Mouse (Mus musculus) stomach, embryonic 16.5 days (tissue): ENCODE data around the gene Pabpn1l. TPM values are rescaled to one million over a fixed set of nuclear protein-coding genes. Genes with fewer than 3 reads are reported as not detected.

ENCODE experiments used
- ATAC-seq: fragments of 200-750 bp; cut with Nextera tagmentation; 2 replicates; pipeline ENCODE4 v1.8.0; 2017; ENCODE audit warnings: moderate number of reproducible peaks, moderate TSS enrichment; ENCODE audit not compliant: insufficient read depth, low FRiP score
- H3K27ac ChIP-seq: fragments of 300-500 bp; sonication (generic); 2 replicates; pipeline ENCODE4 v1.5.1; 2014; ENCODE audit warnings: low read length
- H3K27me3 ChIP-seq: fragments of 300-500 bp; sonication (generic); 2 replicates; pipeline ENCODE4 v1.6.1; 2014; ENCODE audit warnings: low read length, control low read depth, mixed read lengths; ENCODE audit not compliant: control insufficient read depth, insufficient read depth
- H3K36me3 ChIP-seq: fragments of 300-500 bp; sonication (generic); 2 replicates; pipeline ENCODE4 v1.6.1; 2014; ENCODE audit warnings: low read length; ENCODE audit not compliant: control insufficient read depth, insufficient read depth
- H3K4me1 ChIP-seq: fragments of 300-500 bp; sonication (generic); 2 replicates; pipeline ENCODE4 v1.6.1; 2014; ENCODE audit warnings: low read length, control low read depth, mixed read lengths; ENCODE audit not compliant: control insufficient read depth, insufficient read depth
- H3K4me2 ChIP-seq: fragments of 300-500 bp; sonication (generic); 2 replicates; pipeline ENCODE4 v1.6.1; 2014; ENCODE audit warnings: low read depth, low read length, mixed read lengths
- H3K4me3 ChIP-seq: fragments of 300-500 bp; sonication (generic); replicated peaks from 2 replicates; pipeline ENCODE4 v1.5.1; 2014; ENCODE audit warnings: mild to moderate bottlenecking, low read length
- H3K9ac ChIP-seq: fragments of 300-500 bp; sonication (generic); 2 replicates; pipeline ENCODE4 v1.6.1; 2014; ENCODE audit warnings: low read length
- H3K9me3 ChIP-seq: fragments of 300-500 bp; sonication (generic); replicated peaks from 2 replicates; pipeline ENCODE4 v1.6.1; 2016; ENCODE audit warnings: low read length, control low read depth; ENCODE audit not compliant: control insufficient read depth
- WGBS: fragments of 180-500 bp; shearing (Covaris S2); extraction: QIAGEN DNeasy Blood & Tissue Kit; methylation state at CpG from one replicate; pipeline ENCODE4 v1.1.7; 2014; 5-methylcytosine and 5-hydroxymethylcytosine counted together
- polyA plus RNA-seq: library from polyadenylated mRNA; unstranded; fragments of >200 nt; fragmentation: Nextera tagmentation; extraction: Ambion mirVana; gene quantifications from 2 replicates; pipeline ENCODE4 v1.2.1, GENCODE M21; 2015

The Pabpn1l gene
- polyA plus RNA-seq, 1 experiment from 2014 or later: not detected

DNA sequence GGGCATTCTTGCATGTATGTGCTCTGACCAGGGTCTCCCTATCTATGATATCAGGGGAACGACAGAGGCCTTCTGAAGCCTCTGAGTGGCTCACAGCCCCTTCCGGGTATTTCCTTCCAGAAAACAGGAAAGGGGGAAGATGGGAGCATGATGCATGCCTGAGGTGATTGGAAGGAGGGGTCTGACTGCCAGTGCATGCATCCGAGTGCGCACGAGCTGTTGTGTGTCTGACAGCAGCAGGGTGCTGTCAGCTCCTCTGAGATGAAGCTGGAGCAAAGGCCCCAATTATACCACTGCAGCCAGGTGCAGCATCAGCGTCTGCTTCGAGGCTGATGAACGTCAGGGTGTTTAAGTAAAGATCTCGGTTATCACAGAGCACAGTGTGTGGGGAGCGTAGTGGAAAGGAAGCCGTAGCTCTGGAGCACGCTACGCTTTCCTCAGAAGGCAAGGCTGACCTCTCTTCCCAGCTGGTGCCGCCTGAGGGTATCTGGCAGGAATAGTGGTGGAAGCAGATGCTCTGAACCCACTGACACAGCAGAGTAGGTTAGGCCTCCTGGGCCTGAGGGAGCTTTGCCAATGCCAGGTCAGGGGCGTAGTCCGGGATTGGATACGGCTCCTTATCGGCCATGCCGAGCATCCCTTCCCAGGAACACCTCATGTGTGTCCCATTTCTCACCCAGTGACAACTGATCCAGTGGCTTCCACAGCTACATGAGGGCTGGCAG, 28.6 kb downstream of the Pabpn1l start:
- Histone ChIP-seq H3K9me3 (no peaks in the 10 kb centered on the region), H3K36me3 (no peaks in the 10 kb centered on the region), H3K4me3 (no peak overlapping the region), H3K27ac (no peak overlapping the region), H3K4me2 (no peak overlapping the region), H3K4me1 (no peaks in the 10 kb centered on the region), H3K9ac (no peak overlapping the region), H3K27me3 (no peaks in the 10 kb centered on the region)
- 80% methylated on average over 19 of the region's 19 CpGs for WGBS
- ATAC-seq: no peak

DNA sequence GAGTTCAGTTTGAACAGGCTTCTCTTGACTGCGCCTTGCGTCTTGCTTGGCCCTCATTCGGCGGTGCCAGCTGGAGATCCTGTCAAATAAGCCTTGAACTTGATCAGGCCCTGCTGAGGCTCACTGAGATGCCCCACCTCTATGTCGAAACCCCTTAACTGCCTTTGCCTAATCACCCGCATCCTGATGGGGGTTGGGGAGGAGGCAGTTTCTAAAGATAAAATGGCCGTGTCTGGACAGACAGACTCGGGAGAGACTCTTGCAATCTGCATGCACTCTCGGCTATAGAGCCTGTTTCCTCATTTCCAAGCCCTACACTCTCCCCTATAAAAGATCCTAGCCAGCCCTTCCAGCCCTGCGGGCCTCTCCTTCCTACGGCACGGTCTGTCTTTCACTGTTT, 29.3 kb downstream of the Pabpn1l start:
- no peaks in the 10 kb centered on the region for H3K27me3 ChIP-seq
- H3K9me3 ChIP-seq: no peaks in the 10 kb centered on the region
- no peaks in the 10 kb centered on the region for H3K36me3 ChIP-seq
- H3K9ac ChIP-seq: no peak overlapping the region
- no peak for ATAC-seq
- H3K27ac ChIP-seq: no peak overlapping the region
- H3K4me1 ChIP-seq: no peaks in the 10 kb centered on the region
- 66% methylated on average over 12 of the region's 12 CpGs for WGBS
- no peak overlapping the region for H3K4me3 ChIP-seq
- H3K4me2 ChIP-seq: no peak overlapping the region

DNA sequence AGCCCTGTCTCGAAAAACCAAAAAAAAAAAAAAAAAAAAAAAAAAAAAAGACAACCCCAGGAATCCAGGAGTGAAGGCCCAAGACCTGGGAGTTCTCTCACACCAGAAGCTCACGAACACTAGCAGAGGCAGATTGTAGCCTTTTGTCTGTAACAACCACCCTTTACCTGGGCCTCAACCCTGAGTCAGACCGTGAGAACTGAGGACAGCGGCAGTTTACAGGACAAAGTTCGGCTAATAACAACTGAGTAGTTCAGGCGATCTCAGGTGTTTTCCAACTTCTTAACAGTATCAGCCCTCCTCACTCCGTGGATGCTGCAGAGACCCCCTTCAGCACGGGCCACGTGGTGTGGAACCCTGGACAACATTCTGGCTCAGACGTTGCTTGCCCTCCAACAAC, 35.8 kb downstream of the Pabpn1l start:
- Histone ChIP-seq H3K36me3 (no peaks in the 10 kb centered on the region), H3K27ac (no peak overlapping the region), H3K27me3 (no peaks in the 10 kb centered on the region), H3K9me3 (no peaks in the 10 kb centered on the region), H3K9ac (no peak overlapping the region), H3K4me2 (no peak overlapping the region), H3K4me1 (no peaks in the 10 kb centered on the region; the same call in 1 of the 2 replicates), H3K4me3 (no peak overlapping the region)
- no peak for ATAC-seq
- WGBS: 74% methylated on average over 10 of the region's 10 CpGs

DNA sequence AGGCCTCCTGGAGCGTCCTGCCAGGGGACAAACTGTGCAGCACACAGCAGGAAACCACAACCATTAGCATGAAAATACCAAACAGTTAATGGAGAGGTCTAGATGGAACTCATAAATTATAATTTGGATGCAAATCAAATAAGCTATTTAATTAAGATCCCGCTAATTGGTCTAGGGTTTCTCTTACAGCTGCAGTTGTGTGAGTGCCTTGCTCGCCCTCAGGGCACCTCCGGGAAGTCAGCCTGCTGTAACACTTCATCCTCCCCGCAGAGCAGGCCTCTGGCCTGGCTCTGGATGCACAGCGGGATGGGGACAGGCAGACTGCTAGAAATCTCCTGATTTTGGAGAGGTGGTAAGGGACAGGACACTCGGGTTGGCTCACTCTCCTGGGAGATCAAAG, 36.4 kb downstream of the Pabpn1l start:
- 0 out of 2 replicates have a peak overlapping the region, but pooled peaks have one; percentile 23 for H3K27ac ChIP-seq
- H3K27me3 ChIP-seq: no peaks in the 10 kb centered on the region
- no peak overlapping the region for H3K4me3 ChIP-seq
- no peaks in the 10 kb centered on the region for H3K36me3 ChIP-seq
- ATAC-seq: no peak
- WGBS: 71% methylated on average over 7 of the region's 7 CpGs
- no peaks in the 10 kb centered on the region; the same call in 1 of the 2 replicates for H3K4me1 ChIP-seq
- H3K9ac ChIP-seq: no peak overlapping the region
- no peaks in the 10 kb centered on the region for H3K9me3 ChIP-seq
- no peak overlapping the region for H3K4me2 ChIP-seq

DNA sequence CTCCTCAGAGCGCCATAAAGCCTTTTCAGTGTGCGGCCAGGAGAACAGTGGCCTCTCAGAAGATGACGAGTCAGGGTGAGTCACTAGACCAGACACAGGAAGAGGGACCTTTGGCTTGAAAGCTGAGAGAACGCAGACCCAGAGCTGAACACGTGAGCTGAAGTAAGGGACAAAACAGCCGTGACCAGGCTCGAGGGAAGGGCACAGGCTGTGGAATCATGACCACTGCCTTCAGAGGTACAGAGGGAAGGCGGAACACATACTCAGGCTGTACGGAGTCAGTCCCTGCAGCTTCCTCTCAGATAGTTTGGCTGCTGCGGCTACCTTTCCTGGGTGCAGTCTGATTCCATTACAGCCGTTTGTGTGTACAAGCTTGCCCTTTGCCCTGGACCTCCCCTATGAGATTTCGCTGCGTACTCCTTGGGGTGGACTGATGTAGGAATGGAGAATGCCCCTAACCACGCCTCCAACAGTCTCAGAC, 37.1 kb downstream of the Pabpn1l start:
- Histone ChIP-seq H3K4me3 (no peak overlapping the region), H3K9me3 (no peaks in the 10 kb centered on the region), H3K9ac (peak overlapping the region; percentile 33), H3K36me3 (no peaks in the 10 kb centered on the region), H3K27ac (peak overlapping the region; percentile 45; the same call in 1 of the 2 replicates), H3K4me2 (no peak overlapping the region), H3K4me1 (no peaks in the 10 kb centered on the region; the same call in 1 of the 2 replicates), H3K27me3 (no peaks in the 10 kb centered on the region)
- 31% methylated on average over 14 of the region's 14 CpGs for WGBS
- peak; percentile 51; the same call in 1 of the 2 replicates for ATAC-seq

DNA sequence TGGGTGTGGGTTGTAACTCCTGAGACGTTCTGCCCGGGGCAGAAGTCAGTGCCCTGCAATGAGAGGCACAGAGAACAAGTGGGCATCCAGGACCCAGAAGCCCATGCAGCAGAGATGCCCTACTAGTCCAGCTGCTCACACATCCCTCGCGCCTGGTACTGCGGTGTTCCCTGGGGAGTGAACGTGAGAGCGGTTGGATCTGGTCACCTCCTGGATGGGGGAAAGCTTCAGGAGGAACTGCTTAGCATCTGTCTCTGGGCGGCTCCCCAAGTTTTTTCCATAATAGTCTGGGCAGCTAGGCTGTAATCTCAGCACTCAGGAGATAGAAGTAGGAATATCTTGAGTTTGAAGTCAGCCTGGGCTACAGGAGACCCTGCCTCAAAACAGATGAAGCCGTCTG, 37.6 kb downstream of the Pabpn1l start:
- Histone ChIP-seq H3K4me3 (no peak overlapping the region), H3K9me3 (no peaks in the 10 kb centered on the region), H3K4me1 (peaks cover under 1% of the 10 kb centered on the region; the same call in 1 of the 2 replicates), H3K4me2 (no peak overlapping the region), H3K27me3 (no peaks in the 10 kb centered on the region), H3K36me3 (no peaks in the 10 kb centered on the region), H3K27ac (peak overlapping the region; percentile 45; the same call in 1 of the 2 replicates), H3K9ac (peak overlapping the region; percentile 33; the same call in 1 of the 2 replicates)
- 80% methylated on average over 9 of the region's 9 CpGs for WGBS
- ATAC-seq: no peak

DNA sequence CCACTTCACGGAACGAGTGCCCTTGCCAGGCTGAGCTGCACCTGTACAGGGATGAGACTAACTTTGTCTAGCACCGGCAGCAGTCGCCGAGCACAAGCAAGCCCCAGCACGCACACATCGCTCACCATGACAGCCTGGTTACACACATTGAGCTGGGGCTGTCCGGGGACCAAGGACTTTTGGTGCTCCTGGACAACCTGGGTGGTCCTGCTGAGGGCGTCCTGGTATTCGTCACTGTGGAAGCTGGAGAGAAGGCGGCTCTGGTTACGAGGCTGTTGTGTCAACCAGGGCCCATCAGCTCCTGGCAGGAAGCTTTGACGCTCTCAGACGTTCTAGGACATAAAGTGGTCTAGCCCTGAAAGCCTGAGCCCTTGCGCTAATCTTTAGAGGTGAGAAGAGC, 41.6 kb downstream of the Pabpn1l start:
- H3K4me2 ChIP-seq: no peak overlapping the region
- H3K4me3 ChIP-seq: no peak overlapping the region
- H3K36me3 ChIP-seq: no peaks in the 10 kb centered on the region
- H3K27me3 ChIP-seq: no peaks in the 10 kb centered on the region
- 36% methylated on average over 15 of the region's 15 CpGs for WGBS
- no peaks in the 10 kb centered on the region for H3K9me3 ChIP-seq
- H3K27ac ChIP-seq: no peak overlapping the region
- H3K9ac ChIP-seq: no peak overlapping the region
- ATAC-seq: no peak
- H3K4me1 ChIP-seq: peaks cover 19% of the 10 kb centered on the region

DNA sequence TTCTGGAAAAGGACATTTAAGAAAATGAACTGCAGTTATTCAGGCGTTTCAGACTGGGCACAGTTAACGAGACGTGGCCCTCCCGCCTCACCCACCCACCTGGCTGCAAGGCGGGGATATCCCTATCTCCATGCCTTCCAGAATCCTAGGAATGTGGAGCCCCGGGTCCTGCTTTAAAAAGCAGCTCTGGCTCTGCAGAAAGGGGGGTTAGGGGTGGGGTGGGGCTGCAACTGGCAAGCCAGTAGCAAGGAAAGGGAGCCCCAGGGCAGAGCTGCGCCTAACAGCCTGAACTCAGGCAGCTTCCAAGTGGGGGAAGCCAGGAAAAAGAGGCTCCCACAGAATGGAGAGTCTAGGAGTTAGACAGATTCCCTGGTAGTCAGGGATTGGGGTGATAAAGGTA, 43.3 kb downstream of the Pabpn1l start:
- Histone ChIP-seq H3K27me3 (no peaks in the 10 kb centered on the region), H3K4me1 (peaks cover 34% of the 10 kb centered on the region), H3K9me3 (no peaks in the 10 kb centered on the region), H3K36me3 (no peaks in the 10 kb centered on the region), H3K9ac (peak overlapping the region; percentile 35), H3K27ac (no peak overlapping the region), H3K4me3 (no peak overlapping the region), H3K4me2 (no peak overlapping the region)
- WGBS: 41% methylated on average over 7 of the region's 7 CpGs
- no peak for ATAC-seq

DNA sequence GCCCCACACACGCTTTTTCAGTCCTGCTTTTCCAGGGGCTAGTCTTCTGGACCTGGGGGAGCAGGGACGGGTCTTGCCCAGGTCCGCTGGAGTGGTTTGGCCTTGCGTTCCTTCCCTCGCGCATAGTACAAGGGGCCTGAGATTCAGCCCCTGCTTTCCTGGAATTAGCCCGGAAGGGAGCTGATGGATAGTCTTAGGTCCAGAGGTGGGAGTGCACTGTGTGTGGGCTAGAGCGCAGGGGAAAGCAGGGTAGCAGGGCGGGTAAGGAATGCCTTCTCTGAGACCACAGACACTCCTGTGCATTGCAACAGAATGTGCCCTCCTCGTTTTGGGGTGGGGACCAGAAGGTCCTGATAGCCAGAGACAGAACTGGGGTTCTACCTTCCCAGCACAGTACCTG, 45.4 kb downstream of the Pabpn1l start:
- no peaks in the 10 kb centered on the region for H3K27me3 ChIP-seq
- peak overlapping the region; percentile 91 for H3K4me2 ChIP-seq
- ATAC-seq: no peak
- H3K27ac ChIP-seq: no peak overlapping the region; the same call in 1 of the 2 replicates
- H3K36me3 ChIP-seq: peaks cover 7% of the 10 kb centered on the region; the same call in 1 of the 2 replicates
- peak overlapping the region; percentile 62 for H3K9ac ChIP-seq
- H3K9me3 ChIP-seq: no peaks in the 10 kb centered on the region
- peak overlapping the region; percentile 70 for H3K4me3 ChIP-seq
- 19% methylated on average over 10 of the region's 10 CpGs for WGBS
- peaks cover 34% of the 10 kb centered on the region for H3K4me1 ChIP-seq
